Mouse (Mus musculus): ENCODE measurements around the gene Bcl2l1.

DNA sequence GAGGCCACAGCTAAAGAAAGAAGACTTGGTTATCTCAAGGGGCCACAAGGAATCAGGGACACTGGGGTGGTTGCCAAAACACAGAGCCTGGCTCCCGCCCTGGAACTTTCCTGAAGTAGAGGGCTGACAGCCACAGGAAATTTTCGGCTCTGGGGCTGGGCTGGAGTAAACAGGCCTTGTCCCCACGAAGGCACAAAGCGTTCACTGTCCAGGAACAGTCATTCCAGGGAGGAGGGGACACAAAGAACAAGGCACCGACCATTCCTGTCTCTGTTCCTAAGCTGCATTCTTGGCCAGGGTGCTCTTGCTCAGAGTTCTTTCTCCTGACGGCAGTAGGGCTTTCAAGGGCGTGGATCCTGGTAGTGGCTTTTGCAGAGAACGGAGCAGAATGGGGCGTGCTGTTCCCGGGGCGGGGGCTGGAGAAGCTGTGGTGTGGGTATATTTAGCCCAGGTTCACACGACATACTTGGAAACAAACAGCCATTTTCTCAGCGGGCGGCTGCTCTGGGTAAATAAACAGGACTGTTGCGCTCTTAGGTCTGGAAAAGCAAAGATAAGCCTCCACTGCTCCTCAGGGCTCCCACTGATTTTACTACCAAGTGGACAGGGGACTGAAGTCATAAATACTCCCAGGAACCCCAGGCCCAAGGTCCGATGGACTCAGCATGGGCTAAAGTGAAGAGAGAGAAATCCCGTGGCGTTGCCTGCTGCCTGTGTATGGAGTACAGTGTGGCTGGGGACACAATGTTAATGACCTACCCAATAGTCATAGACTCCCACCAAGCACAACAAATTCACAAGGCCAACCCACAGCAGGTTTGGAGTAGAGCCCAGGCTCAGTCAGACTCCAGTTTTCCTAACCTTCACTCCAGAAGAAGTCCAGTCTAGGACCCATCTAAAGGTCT lies 45.8 kb downstream of the Bcl2l1 start:
- TF ChIP-seq CTCF (IDR thresholded peaks at IDR 0.05; ENCODE audit: borderline replicate concordance, insufficient read depth, low read depth, low read length) (no peak), POLR2A (IDR thresholded peaks at IDR 0.05; ENCODE audit: borderline replicate concordance, insufficient read depth, low read length) (no peak; the same call in 1 of the 2 replicates)
